ENCODE assay signal across 8 mouse cellular contexts in the genomic region with DNA sequence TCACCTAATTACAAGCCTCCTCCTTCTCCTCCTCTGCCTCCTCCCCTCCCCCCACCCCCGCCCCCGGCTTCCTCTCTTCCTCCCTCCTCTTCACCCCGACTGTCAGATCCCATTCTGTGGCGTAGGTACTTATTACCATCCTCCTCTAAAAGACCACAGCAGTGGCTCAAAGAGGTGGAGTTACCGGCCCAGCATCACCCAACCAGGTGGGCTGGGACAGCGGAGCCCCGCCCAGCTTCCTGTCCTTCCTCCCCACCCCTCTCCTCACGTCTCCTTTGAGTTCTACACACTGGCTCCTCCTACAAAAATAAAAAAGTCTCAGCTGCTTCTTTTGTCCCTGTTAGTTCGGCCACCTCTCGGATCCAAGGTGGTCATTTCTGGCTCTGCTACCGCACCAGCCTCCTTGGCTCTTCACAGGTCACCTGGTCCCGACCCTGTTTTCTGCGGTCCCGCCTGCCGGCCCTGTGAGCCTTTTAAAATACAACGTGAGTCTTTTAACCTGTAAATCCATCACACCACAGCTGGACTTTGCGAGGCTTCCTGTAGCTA. TPM values are rescaled to one million over a fixed set of nuclear protein-coding genes. Genes with fewer than 3 reads are reported as not detected.
A peak's percentile ranks its signal among the peaks of the same experiment; 100 is the strongest.
DNase-seq lines count a peak whose midpoint lies in the region; ATAC-seq and TF ChIP-seq lines count a peak whose summit lies in the region.

No protein-coding gene starts in this region.

- no peaks in the 10 kb centered on the region for H3K9me3 ChIP-seq in megakaryocyte, embryonic 14.5 days
- no peaks in the 10 kb centered on the region for H3K9me3 ChIP-seq in forebrain, embryonic 12.5 days
- H3K9me3 ChIP-seq in kidney, postnatal 0 days (replicated peaks; ENCODE audit: low read length), result no peaks in the 10 kb centered on the region
- H3K9me3 ChIP-seq in midbrain, embryonic 13.5 days, result no peaks in the 10 kb centered on the region

- no peak for ATAC-seq in megakaryocyte, adult 5-6 weeks (ENCODE audit: poor library complexity, severe bottlenecking)
- peak; percentile 24; the same call in 1 of the 2 replicates for ATAC-seq in forebrain, embryonic 12.5 days (ENCODE audit: low FRiP score)
- ATAC-seq in kidney, postnatal 0 days (replicated peaks; ENCODE audit: low FRiP score, low read depth), result peak; percentile 83
- no peak for ATAC-seq in midbrain, embryonic 13.5 days
- no peak for ATAC-seq in megakaryocyte-erythroid progenitor cell, adult 5-6 weeks (replicated peaks; ENCODE audit: low FRiP score, low TSS enrichment, poor library complexity, severe bottlenecking)

- H3K36me3 ChIP-seq in megakaryocyte, embryonic 14.5 days (replicated peaks; ENCODE audit: low read length), result no peaks in the 10 kb centered on the region
- no peaks in the 10 kb centered on the region for H3K36me3 ChIP-seq in forebrain, embryonic 12.5 days (replicated peaks)
- no peaks in the 10 kb centered on the region for H3K36me3 ChIP-seq in kidney, postnatal 0 days (ENCODE audit: insufficient read depth, low read length)
- H3K36me3 ChIP-seq in midbrain, embryonic 13.5 days, result no peaks in the 10 kb centered on the region

- H3K27me3 ChIP-seq in megakaryocyte, embryonic 14.5 days (replicated peaks), result peaks cover 68% of the 10 kb centered on the region
- H3K27me3 ChIP-seq in forebrain, embryonic 12.5 days, result peaks cover 54% of the 10 kb centered on the region
- 0 out of 2 replicates have a peak, but pooled peaks cover 1% of the 10 kb centered on the region for H3K27me3 ChIP-seq in kidney, postnatal 0 days (ENCODE audit: insufficient read depth, low read length)
- H3K27me3 ChIP-seq in midbrain, embryonic 13.5 days, result peaks cover 33% of the 10 kb centered on the region

- no peak overlapping the region for H3K9ac ChIP-seq in forebrain, embryonic 12.5 days
- H3K9ac ChIP-seq in kidney, postnatal 0 days (ENCODE audit: low read depth, low read length), result peak overlapping the region; percentile 14; the same call in 1 of the 2 replicates
- H3K9ac ChIP-seq in midbrain, embryonic 13.5 days (replicated peaks), result no peak overlapping the region

- peaks cover 49% of the 10 kb centered on the region for H3K4me1 ChIP-seq in megakaryocyte, embryonic 14.5 days
- H3K4me1 ChIP-seq in forebrain, embryonic 12.5 days, result peaks cover 39% of the 10 kb centered on the region
- H3K4me1 ChIP-seq in kidney, postnatal 0 days (replicated peaks; ENCODE audit: insufficient read depth, low read length), result peaks cover 13% of the 10 kb centered on the region
- peaks cover 48% of the 10 kb centered on the region for H3K4me1 ChIP-seq in midbrain, embryonic 13.5 days (replicated peaks)

- DNase-seq in kidney, postnatal 0 days (ENCODE audit: low spot score), result peak; percentile 88
- DNase-seq in cerebellum, postnatal 25 days, result no peak
- no peak for DNase-seq in c-Kit-positive CD71-positive TER-119-positive erythroid progenitor cells, embryonic 14.5 days (ENCODE audit: low spot score)

- peak overlapping the region; percentile 42 for H3K4me2 ChIP-seq in forebrain, embryonic 12.5 days
- H3K4me2 ChIP-seq in kidney, postnatal 0 days (ENCODE audit: low read length), result peak overlapping the region; percentile 56
- H3K4me2 ChIP-seq in midbrain, embryonic 13.5 days (replicated peaks), result peak overlapping the region; percentile 32

- H3K27ac ChIP-seq in forebrain, embryonic 12.5 days, result no peak overlapping the region
- H3K27ac ChIP-seq in kidney, postnatal 0 days, result peak overlapping the region; percentile 67
- H3K27ac ChIP-seq in midbrain, embryonic 13.5 days, result no peak overlapping the region

- WGBS in forebrain, embryonic 12.5 days, result 6% methylated on average over 15 of the region's 17 CpGs
- WGBS in kidney, postnatal 0 days, result 3% methylated on average over 17 of the region's 17 CpGs
- 7% methylated on average over 17 of the region's 17 CpGs for WGBS in midbrain, embryonic 13.5 days

- peak overlapping the region; percentile 73 for H3K4me3 ChIP-seq in megakaryocyte, embryonic 14.5 days (replicated peaks)
- H3K4me3 ChIP-seq in forebrain, embryonic 12.5 days (replicated peaks), result peak overlapping the region; percentile 15
- peak overlapping the region; percentile 27 for H3K4me3 ChIP-seq in kidney, postnatal 0 days (replicated peaks; ENCODE audit: low read depth, low read length)
- no peak overlapping the region for H3K4me3 ChIP-seq in midbrain, embryonic 13.5 days (replicated peaks)

- no peak for TF ChIP-seq CTCF in kidney, postnatal 0 days (IDR thresholded peaks at IDR 0.05; ENCODE audit: low read depth)

RNA-seq across cellular contexts. Expression of gene Fndc5, which starts 6.0 kb away (rescaled TPM):
- 0.80 TPM in 1 of 2 replicates, not detected in the other for polyA plus RNA-seq in megakaryocyte, embryonic 14.5 days (2012; ENCODE audit: insufficient read depth, low replicate concordance)
- total RNA-seq in megakaryocyte, adult 5-6 weeks (2015), result 0.07 TPM in 2 replicates
- not detected in 2 replicates for total RNA-seq in megakaryocyte, adult 5-6 weeks (2017)
- polyA plus RNA-seq in forebrain, embryonic 12.5 days (2016; fragmentation: Nextera tagmentation; extraction: Ambion mirVana), result 0.86 and 1.1 TPM in 2 replicates
- 5.9 and 6.3 TPM in 2 replicates for polyA plus RNA-seq in kidney, postnatal 0 days (2015; fragmentation: Nextera tagmentation; extraction: Ambion mirVana)
- 1.9 and 2.0 TPM in 2 replicates for polyA plus RNA-seq in midbrain, embryonic 13.5 days (2015; fragmentation: Nextera tagmentation; extraction: Ambion mirVana)
- total RNA-seq in megakaryocyte-erythroid progenitor cell, adult 5-6 weeks (2014; fragmentation: Nextera tagmentation), result not detected in 2 replicates
- 0.65 and 0.75 TPM in 2 replicates for total RNA-seq in megakaryocyte-erythroid progenitor cell, adult 5-6 weeks (2017)

RNA-seq across cellular contexts. Expression of gene Hpca, which starts 9.0 kb away (rescaled TPM):
- polyA plus RNA-seq in megakaryocyte, embryonic 14.5 days (2012; ENCODE audit: insufficient read depth, low replicate concordance), result not detected in 2 replicates
- total RNA-seq in megakaryocyte, adult 5-6 weeks (2015), result not detected in 2 replicates
- not detected in 2 replicates for total RNA-seq in megakaryocyte, adult 5-6 weeks (2017)
- polyA plus RNA-seq in forebrain, embryonic 12.5 days (2016; fragmentation: Nextera tagmentation; extraction: Ambion mirVana), result 6.0 and 6.4 TPM in 2 replicates
- 0.94 and 1.0 TPM in 2 replicates for polyA plus RNA-seq in kidney, postnatal 0 days (2015; fragmentation: Nextera tagmentation; extraction: Ambion mirVana)
- polyA plus RNA-seq in midbrain, embryonic 13.5 days (2015; fragmentation: Nextera tagmentation; extraction: Ambion mirVana), result 17.1 and 17.9 TPM in 2 replicates
- not detected in 2 replicates for total RNA-seq in megakaryocyte-erythroid progenitor cell, adult 5-6 weeks (2014; fragmentation: Nextera tagmentation)
- total RNA-seq in megakaryocyte-erythroid progenitor cell, adult 5-6 weeks (2017), result not detected in 2 replicates

RNA-seq across cellular contexts. Expression of gene Tmem54, which starts 25.5 kb away (rescaled TPM):
- not detected in 2 replicates for polyA plus RNA-seq in megakaryocyte, embryonic 14.5 days (2012; ENCODE audit: insufficient read depth, low replicate concordance)
- total RNA-seq in megakaryocyte, adult 5-6 weeks (2015), result not detected in 2 replicates
- total RNA-seq in megakaryocyte, adult 5-6 weeks (2017), result not detected in 2 replicates
- 0.54 and 1.9 TPM in 2 replicates for polyA plus RNA-seq in forebrain, embryonic 12.5 days (2016; fragmentation: Nextera tagmentation; extraction: Ambion mirVana)
- 10.2 and 10.5 TPM in 2 replicates for polyA plus RNA-seq in kidney, postnatal 0 days (2015; fragmentation: Nextera tagmentation; extraction: Ambion mirVana)
- not detected in 2 replicates for polyA plus RNA-seq in midbrain, embryonic 13.5 days (2015; fragmentation: Nextera tagmentation; extraction: Ambion mirVana)
- total RNA-seq in megakaryocyte-erythroid progenitor cell, adult 5-6 weeks (2014; fragmentation: Nextera tagmentation), result not detected in 2 replicates
- not detected in 2 replicates for total RNA-seq in megakaryocyte-erythroid progenitor cell, adult 5-6 weeks (2017)

RNA-seq across cellular contexts. Expression of gene S100pbp, which starts 58.7 kb away (rescaled TPM):
- 0.90 and 2.0 TPM in 2 replicates for polyA plus RNA-seq in megakaryocyte, embryonic 14.5 days (2012; ENCODE audit: insufficient read depth, low replicate concordance)
- 28.3 and 37.5 TPM in 2 replicates for total RNA-seq in megakaryocyte, adult 5-6 weeks (2015)
- total RNA-seq in megakaryocyte, adult 5-6 weeks (2017), result 14.1 and 22.2 TPM in 2 replicates
- 26.2 and 31.6 TPM in 2 replicates for polyA plus RNA-seq in forebrain, embryonic 12.5 days (2016; fragmentation: Nextera tagmentation; extraction: Ambion mirVana)
- polyA plus RNA-seq in kidney, postnatal 0 days (2015; fragmentation: Nextera tagmentation; extraction: Ambion mirVana), result 14.5 and 15.6 TPM in 2 replicates
- 19.9 and 21.3 TPM in 2 replicates for polyA plus RNA-seq in midbrain, embryonic 13.5 days (2015; fragmentation: Nextera tagmentation; extraction: Ambion mirVana)
- total RNA-seq in megakaryocyte-erythroid progenitor cell, adult 5-6 weeks (2014; fragmentation: Nextera tagmentation), result 33.7 and 36.6 TPM in 2 replicates
- total RNA-seq in megakaryocyte-erythroid progenitor cell, adult 5-6 weeks (2017), result 9.9 and 26.8 TPM in 2 replicates

RNA-seq across cellular contexts. Expression of gene Yars, which starts 58.7 kb away (rescaled TPM):
- polyA plus RNA-seq in megakaryocyte, embryonic 14.5 days (2012; ENCODE audit: insufficient read depth, low replicate concordance), result 2.2 and 17.4 TPM in 2 replicates
- total RNA-seq in megakaryocyte, adult 5-6 weeks (2015), result 9.4 and 12.5 TPM in 2 replicates
- total RNA-seq in megakaryocyte, adult 5-6 weeks (2017), result 20.0 and 26.1 TPM in 2 replicates
- 103 TPM in 2 replicates for polyA plus RNA-seq in forebrain, embryonic 12.5 days (2016; fragmentation: Nextera tagmentation; extraction: Ambion mirVana)
- polyA plus RNA-seq in kidney, postnatal 0 days (2015; fragmentation: Nextera tagmentation; extraction: Ambion mirVana), result 48.9 and 55.9 TPM in 2 replicates
- polyA plus RNA-seq in midbrain, embryonic 13.5 days (2015; fragmentation: Nextera tagmentation; extraction: Ambion mirVana), result 102 and 115 TPM in 2 replicates
- total RNA-seq in megakaryocyte-erythroid progenitor cell, adult 5-6 weeks (2014; fragmentation: Nextera tagmentation), result 54.8 and 56.6 TPM in 2 replicates
- total RNA-seq in megakaryocyte-erythroid progenitor cell, adult 5-6 weeks (2017), result 45.5 and 46.2 TPM in 2 replicates

Comparison
In these comparisons a context has a peak if more than half of its experiments do, and no peak if none do; other contexts are left out.
1. ATAC-seq: peak in forebrain, embryonic 12.5 days (single experiment) and kidney, postnatal 0 days (single experiment); none in megakaryocyte, adult 5-6 weeks (single experiment), midbrain, embryonic 13.5 days (single experiment) and megakaryocyte-erythroid progenitor cell, adult 5-6 weeks (single experiment).
2. Peak in every context shown above with its lines, with median percentiles within 50 percentile points of each other: H3K4me2 ChIP-seq.